Mouse (Mus musculus): ENCODE data around the gene Ndufa3.

DNA sequence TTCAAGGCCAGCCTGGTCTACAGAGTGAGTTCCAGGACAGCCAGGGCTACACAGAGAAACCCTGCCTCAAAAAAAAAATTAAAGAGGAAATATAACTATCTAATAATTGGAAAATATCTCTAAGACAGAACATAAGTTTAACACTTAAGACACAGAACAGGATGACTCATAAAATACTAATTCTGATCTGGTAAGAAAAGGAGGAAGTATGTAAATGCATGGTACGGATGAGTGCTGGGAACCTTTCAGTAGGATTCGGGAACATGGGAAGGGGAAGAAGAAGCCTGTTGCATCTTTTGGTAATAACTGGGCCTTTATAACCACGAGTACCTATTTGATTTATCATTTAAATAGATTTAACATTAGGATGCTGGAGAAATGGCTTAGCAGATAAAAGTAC lies 3.2 kb upstream of the Ndufa3 start:
- TF ChIP-seq CTCF (IDR thresholded peaks at IDR 0.05; ENCODE audit: insufficient read depth, low read depth, low read length): no peak
- no peak for TF ChIP-seq POLR2A (IDR thresholded peaks at IDR 0.05; ENCODE audit: insufficient read depth, low read depth, low read length)
